Mouse (Mus musculus): ENCODE results near the gene Cx3cr1. TPM values are rescaled to one million over a fixed set of nuclear protein-coding genes. Genes with fewer than 3 reads are reported as not detected.

Cx3cr1 gene
- polyA plus RNA-seq, 1 experiment from 2014 or later = 8.2 TPM

DNA sequence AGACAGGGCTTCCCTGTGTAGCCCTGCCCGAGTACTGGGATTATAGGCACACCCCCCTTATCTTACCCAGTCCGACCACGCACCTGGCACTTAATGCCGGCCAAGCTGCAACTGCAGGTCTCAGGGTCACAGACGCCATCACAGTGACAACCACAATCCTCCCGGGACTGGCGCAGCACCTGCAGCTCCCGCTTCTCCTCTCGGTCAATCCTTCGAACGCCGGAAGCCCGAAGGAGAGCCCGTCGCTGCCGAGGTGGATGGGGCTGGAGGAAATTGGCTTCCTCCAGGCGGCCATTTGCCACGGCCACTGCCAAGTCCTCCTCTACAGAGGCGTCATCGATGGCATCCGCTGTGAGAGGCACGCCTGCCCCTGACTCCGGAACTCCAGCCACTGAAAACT, 96.4 kb downstream of the Cx3cr1 start:
- Histone ChIP-seq H3K4me1 (replicated peaks) (peaks cover 35% of the 10 kb centered on the region), H3K9me3 (no peaks in the 10 kb centered on the region), H3K4me3 (no peak overlapping the region), H3K27me3 (ENCODE audit: insufficient read depth, poor library complexity, severe bottlenecking) (no peaks in the 10 kb centered on the region), H3K27ac (no peak overlapping the region), H3K36me3 (peaks cover 40% of the 10 kb centered on the region)
- WGBS = 95% methylated on average over 23 of the region's 23 CpGs
- no peak for DNase-seq (ENCODE audit: low spot score)

DNA sequence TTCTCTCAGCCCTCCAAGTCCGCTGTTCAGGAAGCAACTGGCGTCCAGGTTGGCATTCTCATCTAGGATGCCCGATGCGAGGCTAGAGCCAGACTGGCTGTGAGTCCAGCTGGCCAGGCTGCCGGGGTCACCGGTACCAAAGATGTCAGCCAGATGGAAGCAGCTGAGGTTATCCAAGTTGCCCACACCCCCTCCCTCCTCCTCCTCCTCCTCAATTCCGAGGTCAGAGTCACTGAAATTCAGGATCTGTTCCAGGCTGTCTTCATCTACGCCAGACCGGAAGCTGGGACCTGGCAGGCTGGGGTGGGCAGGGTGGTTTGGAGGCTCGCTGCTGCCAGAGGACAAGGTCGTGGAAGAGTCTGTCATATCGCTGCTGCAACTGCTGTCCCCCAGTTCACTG, 97.1 kb downstream of the Cx3cr1 start:
- DNase-seq (ENCODE audit: low spot score) = no peak
- Histone ChIP-seq H3K4me3 (no peak overlapping the region), H3K36me3 (peaks cover 40% of the 10 kb centered on the region), H3K4me1 (replicated peaks) (peaks cover 28% of the 10 kb centered on the region), H3K27me3 (ENCODE audit: insufficient read depth, poor library complexity, severe bottlenecking) (no peaks in the 10 kb centered on the region), H3K9me3 (no peaks in the 10 kb centered on the region), H3K27ac (no peak overlapping the region)
- 90% methylated on average over 12 of the region's 12 CpGs for WGBS

DNA sequence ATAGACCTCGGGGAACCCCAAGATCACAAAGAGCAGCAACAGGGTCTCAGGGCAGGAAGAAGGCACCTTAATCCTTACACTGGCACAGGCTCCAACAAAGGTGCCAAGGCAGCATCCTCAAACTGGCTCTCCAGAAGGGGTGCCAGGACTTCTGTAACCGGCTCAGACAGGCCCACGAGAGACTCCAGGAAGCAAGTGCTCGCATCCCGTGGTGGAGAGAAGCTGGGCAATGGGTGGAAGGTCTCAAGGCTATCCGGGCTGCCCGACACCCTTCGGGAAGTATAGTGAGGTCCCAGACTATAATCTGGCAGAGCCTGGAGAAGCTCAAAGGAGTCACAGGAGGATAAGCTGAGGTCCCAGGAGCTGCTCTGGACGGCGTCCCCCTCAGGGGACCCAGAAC, 97.5 kb downstream of the Cx3cr1 start:
- Histone ChIP-seq H3K27ac (no peak overlapping the region), H3K9me3 (no peaks in the 10 kb centered on the region), H3K36me3 (peaks cover 40% of the 10 kb centered on the region), H3K4me1 (replicated peaks) (peaks cover 24% of the 10 kb centered on the region), H3K4me3 (no peak overlapping the region), H3K27me3 (ENCODE audit: insufficient read depth, poor library complexity, severe bottlenecking) (no peaks in the 10 kb centered on the region)
- no peak for DNase-seq (ENCODE audit: low spot score)
- WGBS = 95% methylated on average over 10 of the region's 10 CpGs

DNA sequence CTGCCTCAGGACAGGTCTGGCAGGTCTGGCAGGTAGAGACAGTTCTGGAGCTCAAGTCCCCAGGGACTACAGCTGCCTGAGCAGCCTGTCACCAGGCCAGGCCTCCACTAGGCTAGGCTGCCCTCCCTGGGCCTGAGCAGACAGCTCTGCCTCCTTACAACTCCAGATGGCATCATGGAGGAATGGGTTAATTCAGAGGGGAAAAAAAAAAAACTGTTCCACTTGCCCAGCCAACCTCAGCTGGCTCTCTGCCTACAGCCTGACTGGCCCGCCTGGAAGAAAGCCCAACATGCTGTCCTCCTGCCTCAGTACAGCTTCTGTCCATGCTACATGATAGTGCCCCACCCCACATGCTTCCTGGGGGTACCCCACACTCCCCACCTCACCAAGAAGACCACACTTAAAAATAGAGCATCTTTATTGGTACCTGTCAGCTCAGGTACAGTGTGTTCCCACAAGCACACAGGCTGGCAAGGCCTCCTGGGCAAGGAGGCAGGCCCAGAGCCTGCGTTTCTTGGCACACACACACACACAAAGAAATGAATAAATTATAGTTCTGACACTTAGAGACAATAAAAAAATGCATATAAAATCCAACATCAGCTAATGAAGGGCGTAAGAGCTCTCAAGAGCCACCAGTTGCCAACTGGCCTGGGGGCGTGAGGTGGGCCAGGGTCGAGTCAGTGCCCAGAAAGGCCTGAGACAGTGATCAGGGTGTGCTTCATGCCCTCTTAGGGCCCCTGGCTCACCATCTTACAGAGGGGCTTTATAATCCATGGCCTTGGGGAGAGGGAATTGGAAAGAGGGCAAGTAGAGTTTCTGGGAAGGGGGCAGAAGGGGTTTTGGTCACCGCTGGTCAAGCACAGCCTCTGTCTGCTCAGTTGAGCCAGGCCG, 98.7 kb downstream of the Cx3cr1 start:
- 87% methylated on average over 7 of the region's 7 CpGs for WGBS
- DNase-seq (ENCODE audit: low spot score) = no peak
- H3K27ac ChIP-seq = no peak overlapping the region

DNA sequence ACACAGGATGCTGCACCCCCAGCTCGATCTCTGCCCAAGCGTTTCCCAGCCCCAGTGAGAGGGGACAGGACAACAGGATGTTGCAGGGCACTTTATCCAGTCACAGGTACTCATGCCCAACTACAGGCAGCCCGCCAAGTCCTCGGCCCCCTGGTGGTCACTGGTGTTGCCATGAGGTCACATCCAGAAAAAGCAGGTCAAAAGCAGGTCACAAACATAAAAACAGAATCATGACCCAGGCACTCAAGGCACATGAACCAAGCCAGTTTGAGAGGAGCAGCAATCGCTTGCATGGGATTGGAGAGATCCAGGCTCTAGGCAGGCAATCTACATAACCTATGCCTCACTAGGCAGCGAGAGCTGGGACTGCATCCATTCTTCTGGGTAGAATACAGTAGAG, 99.5 kb downstream of the Cx3cr1 start:
- 48% methylated on average over 6 of the region's 6 CpGs for WGBS
- H3K36me3 ChIP-seq = peaks cover 38% of the 10 kb centered on the region
- H3K27ac ChIP-seq = no peak overlapping the region
- H3K4me1 ChIP-seq (replicated peaks) = peaks cover 17% of the 10 kb centered on the region
- 0 out of 2 replicates have a peak, but pooled peaks cover 10% of the 10 kb centered on the region for H3K27me3 ChIP-seq (ENCODE audit: insufficient read depth, poor library complexity, severe bottlenecking)
- DNase-seq (ENCODE audit: low spot score) = peak; percentile 35
- H3K9me3 ChIP-seq = no peaks in the 10 kb centered on the region
- no peak overlapping the region for H3K4me3 ChIP-seq

More for the DNA sequence above, 98.7 kb downstream of the Cx3cr1 start:
- H3K4me1 ChIP-seq (replicated peaks) = peaks cover 17% of the 10 kb centered on the region
- H3K4me3 ChIP-seq = no peak overlapping the region
- H3K9me3 ChIP-seq = no peaks in the 10 kb centered on the region
- H3K27me3 ChIP-seq (ENCODE audit: insufficient read depth, poor library complexity, severe bottlenecking) = 0 out of 2 replicates have a peak, but pooled peaks cover 6% of the 10 kb centered on the region
- H3K36me3 ChIP-seq = peaks cover 40% of the 10 kb centered on the region

DNA sequence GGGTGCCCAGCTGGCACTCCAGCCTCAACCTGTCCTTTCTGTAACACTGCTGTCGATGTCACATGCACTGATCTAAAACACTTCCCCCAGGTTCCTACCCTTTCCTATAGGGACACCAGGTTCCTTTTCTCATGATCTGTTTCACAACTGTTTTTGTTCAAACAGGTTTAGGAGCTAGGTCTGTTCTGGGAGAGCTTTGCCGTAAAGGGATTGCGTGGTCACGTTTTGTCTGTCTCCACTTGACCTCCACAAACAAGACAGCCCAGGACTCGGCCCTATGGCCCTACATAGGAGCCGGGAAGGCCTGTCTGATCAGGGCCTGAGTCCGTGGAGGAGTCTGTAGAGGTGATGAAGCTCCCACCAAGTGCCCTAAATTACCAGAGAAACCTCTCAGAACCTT, 99.9 kb downstream of the Cx3cr1 start:
- Histone ChIP-seq H3K27ac (no peak overlapping the region), H3K27me3 (ENCODE audit: insufficient read depth, poor library complexity, severe bottlenecking) (0 out of 2 replicates have a peak, but pooled peaks cover 10% of the 10 kb centered on the region), H3K36me3 (peaks cover 35% of the 10 kb centered on the region), H3K4me1 (replicated peaks) (peaks cover 17% of the 10 kb centered on the region), H3K9me3 (no peaks in the 10 kb centered on the region), H3K4me3 (no peak overlapping the region)
- DNase-seq (ENCODE audit: low spot score) = no peak
- 82% methylated on average over 7 of the region's 7 CpGs for WGBS

DNA sequence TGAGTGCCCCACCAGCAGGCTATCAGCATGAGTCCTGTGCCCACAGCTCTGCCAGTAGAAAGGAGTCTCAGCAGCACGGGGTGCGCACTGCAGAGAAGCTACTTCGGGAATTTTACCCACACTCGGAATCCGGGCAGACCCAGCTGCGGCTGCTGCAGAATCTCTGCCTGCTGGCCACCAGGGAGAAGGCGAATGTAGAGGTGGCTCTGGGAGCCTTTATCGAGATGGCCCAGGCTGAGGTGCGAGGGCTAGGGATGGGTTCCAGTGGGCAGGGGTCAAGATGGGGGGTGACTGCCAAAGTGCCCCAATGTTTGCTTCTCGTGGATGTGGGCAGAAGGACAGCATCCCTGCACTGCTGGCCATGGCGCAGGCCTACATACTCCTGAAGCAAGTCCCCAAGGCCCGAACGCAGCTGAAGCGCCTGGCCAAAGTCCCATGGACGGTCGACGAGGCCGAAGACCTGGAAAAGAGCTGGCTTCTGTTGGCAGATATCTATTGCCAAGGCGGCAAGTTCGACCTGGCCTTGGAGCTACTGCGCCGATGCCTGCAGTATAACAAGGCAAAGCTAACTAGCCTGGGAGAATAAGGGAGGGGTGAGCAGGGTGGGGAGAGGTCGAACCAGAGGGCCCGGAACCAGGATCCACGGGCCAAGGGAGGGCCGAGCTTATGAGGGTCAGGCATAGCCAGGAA, 103.3 kb downstream of the Cx3cr1 start:
- Histone ChIP-seq H3K36me3 (peaks cover 3% of the 10 kb centered on the region; the same call in 1 of the 2 replicates), H3K9me3 (no peaks in the 10 kb centered on the region), H3K27me3 (ENCODE audit: insufficient read depth, poor library complexity, severe bottlenecking) (peaks cover 31% of the 10 kb centered on the region), H3K4me1 (replicated peaks) (peaks cover 30% of the 10 kb centered on the region), H3K4me3 (no peak overlapping the region), H3K27ac (no peak overlapping the region)
- DNase-seq (ENCODE audit: low spot score) = no peak
- 85% methylated on average over 26 of the region's 26 CpGs for WGBS

DNA sequence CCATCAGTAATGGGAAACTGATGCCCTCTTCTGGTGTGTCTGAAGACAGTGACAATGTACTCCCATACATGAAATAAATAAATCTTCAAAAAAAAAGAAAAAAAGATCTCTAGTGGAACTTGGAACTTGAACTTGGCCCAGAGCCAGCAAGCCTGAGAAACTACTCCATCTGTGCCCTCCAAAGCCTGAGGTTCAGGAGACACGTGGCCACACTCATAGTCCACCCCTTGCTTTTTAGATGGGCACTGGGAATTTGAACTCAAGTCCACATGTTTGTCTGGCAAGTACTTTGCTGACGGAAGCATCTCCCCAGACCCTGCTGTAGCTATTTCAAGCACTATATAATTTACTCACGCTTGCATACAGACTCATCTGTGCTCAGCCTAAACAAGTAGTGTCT, 104.5 kb downstream of the Cx3cr1 start:
- H3K9me3 ChIP-seq = no peaks in the 10 kb centered on the region
- no peak overlapping the region for H3K27ac ChIP-seq
- 84% methylated on average over 3 of the region's 3 CpGs for WGBS
- H3K36me3 ChIP-seq = no peaks in the 10 kb centered on the region
- DNase-seq (ENCODE audit: low spot score) = no peak
- H3K4me1 ChIP-seq (replicated peaks) = peaks cover 19% of the 10 kb centered on the region
- peaks cover 33% of the 10 kb centered on the region for H3K27me3 ChIP-seq (ENCODE audit: insufficient read depth, poor library complexity, severe bottlenecking)
- H3K4me3 ChIP-seq = no peak overlapping the region

DNA sequence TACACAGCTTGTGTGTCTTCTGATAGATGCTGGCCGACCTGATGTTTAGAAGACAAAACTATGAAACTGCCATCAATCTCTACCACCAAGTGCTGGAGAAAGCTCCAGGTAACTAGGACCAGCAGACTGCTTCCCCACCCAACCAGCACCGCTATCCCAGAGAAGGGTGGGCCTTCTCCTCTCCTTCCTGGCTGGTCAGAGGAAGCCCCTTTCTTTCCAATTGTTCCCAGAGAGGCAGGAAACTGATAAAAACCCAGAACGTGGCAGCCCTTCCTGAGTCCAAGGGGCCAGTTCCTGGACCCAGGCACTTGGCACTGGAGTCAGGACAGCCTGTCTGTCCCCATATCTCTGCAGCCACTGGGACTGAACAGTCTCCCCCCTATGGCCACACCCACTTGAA, 105.5 kb downstream of the Cx3cr1 start:
- 78% methylated on average over 3 of the region's 3 CpGs for WGBS
- Histone ChIP-seq H3K9me3 (no peaks in the 10 kb centered on the region), H3K27me3 (ENCODE audit: insufficient read depth, poor library complexity, severe bottlenecking) (peaks cover 33% of the 10 kb centered on the region), H3K27ac (no peak overlapping the region), H3K36me3 (no peaks in the 10 kb centered on the region), H3K4me1 (replicated peaks) (peaks cover 16% of the 10 kb centered on the region), H3K4me3 (no peak overlapping the region)
- DNase-seq (ENCODE audit: low spot score) = no peak

DNA sequence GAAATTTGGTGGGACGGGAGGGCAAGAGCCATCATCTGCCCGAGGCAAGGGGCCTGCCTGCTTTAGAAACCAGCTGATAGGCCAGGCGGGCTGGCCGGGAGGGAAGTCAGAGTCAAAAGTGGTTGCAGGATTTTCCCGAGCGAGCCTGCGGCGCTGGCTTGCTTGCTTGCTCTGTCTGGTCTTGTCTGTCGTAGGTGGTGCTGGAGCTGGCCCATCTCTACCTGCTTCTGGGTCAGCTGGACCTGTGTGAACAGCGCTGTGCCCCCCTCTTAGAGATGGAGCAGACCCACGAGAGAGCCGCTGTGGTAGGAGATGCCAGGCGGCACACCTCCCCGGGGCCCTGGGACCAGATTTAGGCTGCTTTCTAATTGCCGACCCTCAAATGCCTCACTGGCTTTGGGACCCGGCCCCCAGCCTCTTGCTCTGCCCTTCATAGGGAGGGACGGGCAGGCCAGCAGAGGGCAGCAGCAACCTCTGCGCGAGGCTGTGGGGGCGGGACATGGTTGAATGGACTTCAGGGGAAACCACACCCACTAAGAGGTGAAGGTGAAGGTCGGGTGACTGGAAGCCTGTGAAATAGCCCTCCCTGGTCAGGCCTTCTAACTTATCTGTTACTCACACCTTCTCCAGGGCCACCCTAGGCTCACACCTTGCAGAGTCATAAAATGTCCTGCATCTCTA, 106.6 kb downstream of the Cx3cr1 start:
- H3K4me1 ChIP-seq (replicated peaks) = peaks cover 16% of the 10 kb centered on the region
- 14% methylated on average over 21 of the region's 21 CpGs for WGBS
- peak; percentile 82 for DNase-seq (ENCODE audit: low spot score)
- H3K4me3 ChIP-seq = peak overlapping the region; percentile 30; the same call in 1 of the 2 replicates
- H3K9me3 ChIP-seq = no peaks in the 10 kb centered on the region
- no peaks in the 10 kb centered on the region for H3K36me3 ChIP-seq
- peaks cover 33% of the 10 kb centered on the region for H3K27me3 ChIP-seq (ENCODE audit: insufficient read depth, poor library complexity, severe bottlenecking)
- H3K27ac ChIP-seq = no peak overlapping the region

DNA sequence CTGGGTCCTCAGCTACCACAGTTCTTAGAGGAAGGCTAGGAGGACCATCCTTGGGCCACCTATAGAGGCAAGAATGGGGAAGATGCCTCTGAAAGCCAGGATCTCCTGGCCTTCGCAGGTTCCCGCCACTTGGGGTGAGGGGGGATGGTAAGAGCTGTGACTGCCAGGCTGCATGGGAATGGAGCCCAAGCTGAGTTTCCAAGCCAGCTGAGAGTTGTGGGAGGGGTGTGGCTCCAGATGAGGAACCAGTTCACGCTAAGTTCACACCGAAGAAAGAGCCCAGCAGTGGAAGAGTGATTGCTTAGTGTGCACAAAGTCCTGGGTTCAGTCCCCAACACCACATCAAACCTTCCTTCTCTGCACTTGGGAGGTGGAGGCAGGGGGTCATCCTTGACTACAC, 107.5 kb downstream of the Cx3cr1 start:
- Histone ChIP-seq H3K4me1 (replicated peaks) (peaks cover 16% of the 10 kb centered on the region), H3K36me3 (no peaks in the 10 kb centered on the region), H3K27ac (no peak overlapping the region), H3K9me3 (no peaks in the 10 kb centered on the region), H3K4me3 (no peak overlapping the region), H3K27me3 (ENCODE audit: insufficient read depth, poor library complexity, severe bottlenecking) (peaks cover 33% of the 10 kb centered on the region)
- DNase-seq (ENCODE audit: low spot score) = no peak
- 76% methylated on average over 4 of the region's 4 CpGs for WGBS

DNA sequence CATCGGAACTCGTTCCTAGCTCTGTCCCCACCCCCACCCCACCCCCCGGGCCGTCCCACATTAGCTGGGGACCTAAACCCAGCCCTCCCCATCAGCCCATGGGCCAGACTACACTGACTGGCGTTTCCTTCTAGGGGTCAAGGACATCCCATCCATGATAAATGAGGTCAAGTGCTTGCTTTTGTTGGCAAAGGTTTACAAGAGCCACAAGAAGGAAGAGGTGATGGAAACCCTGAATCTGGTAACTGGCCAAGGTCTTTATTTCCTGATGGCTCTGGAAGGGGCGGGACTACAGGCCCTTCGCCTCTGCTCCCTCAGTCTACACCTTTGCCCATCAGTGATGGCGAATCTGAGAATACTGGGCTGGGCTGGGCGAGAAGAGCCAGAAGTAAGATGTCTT, 110.8 kb downstream of the Cx3cr1 start:
- no peaks in the 10 kb centered on the region for H3K9me3 ChIP-seq
- no peak for DNase-seq (ENCODE audit: low spot score)
- H3K27me3 ChIP-seq (ENCODE audit: insufficient read depth, poor library complexity, severe bottlenecking) = peaks cover 16% of the 10 kb centered on the region
- H3K4me3 ChIP-seq = no peak overlapping the region
- peaks cover 16% of the 10 kb centered on the region for H3K4me1 ChIP-seq (replicated peaks)
- WGBS = 80% methylated on average over 9 of the region's 9 CpGs
- no peak overlapping the region for H3K27ac ChIP-seq
- H3K36me3 ChIP-seq = no peaks in the 10 kb centered on the region

DNA sequence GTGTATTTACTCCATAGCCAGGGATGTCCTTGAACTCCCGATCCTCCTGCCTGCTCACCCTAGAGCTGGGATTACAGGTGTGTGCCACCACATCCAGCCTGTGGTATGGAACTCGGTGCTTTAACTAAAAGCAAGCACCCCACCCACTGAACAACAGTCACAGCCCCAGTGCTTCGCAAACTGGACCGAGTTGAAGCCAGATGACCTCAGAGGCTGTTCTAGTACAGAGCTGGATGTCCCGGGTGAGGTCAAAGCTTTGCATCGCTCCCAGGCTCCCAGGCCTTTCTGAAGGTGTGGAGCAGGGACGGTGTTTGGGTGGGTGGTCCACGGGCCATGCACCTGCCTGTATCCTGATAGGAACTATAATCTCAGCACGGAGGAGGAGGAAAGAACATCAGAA, 118.3 kb downstream of the Cx3cr1 start:
- WGBS = 88% methylated on average over 9 of the region's 9 CpGs

More for the DNA sequence above, 118.3 kb downstream of the Cx3cr1 start:
- H3K36me3 ChIP-seq = no peaks in the 10 kb centered on the region
- H3K27me3 ChIP-seq (ENCODE audit: insufficient read depth, poor library complexity, severe bottlenecking) = no peaks in the 10 kb centered on the region
- peaks cover 5% of the 10 kb centered on the region for H3K4me1 ChIP-seq (replicated peaks)
- no peaks in the 10 kb centered on the region for H3K9me3 ChIP-seq
- H3K4me3 ChIP-seq = no peak overlapping the region
- no peak for DNase-seq (ENCODE audit: low spot score)
- H3K27ac ChIP-seq = no peak overlapping the region

Measured in hindbrain, embryonic 10.5 days (tissue).